Mouse (Mus musculus) neural tube, embryonic 11.5 days (tissue): ENCODE results near the gene Lin7c. TPM values are rescaled to one million over a fixed set of nuclear protein-coding genes. Genes with fewer than 3 reads are reported as not detected.
"Not testable (repeated sequence)": the region's sequence is repeated elsewhere in the genome, so short reads cannot be mapped to it uniquely, and the experiment has no call there.

ENCODE experiments used
- ATAC-seq: fragments of 200-750 bp; cut with Nextera tagmentation; 2 replicates; pipeline ENCODE4 v1.8.0; 2017; ENCODE audit warnings: moderate number of reproducible peaks, mild to moderate bottlenecking, moderate TSS enrichment, moderate library complexity; ENCODE audit not compliant: insufficient read depth, low FRiP score, low TSS enrichment
- DNase-seq: peaks from one replicate; pipeline ENCODE4 v3.0.0-alpha.2; 2015; ENCODE audit warnings: low spot score
- H3K27ac ChIP-seq: fragments of 300-500 bp; sonication (generic); 2 replicates; pipeline ENCODE4 v1.5.1; 2014; ENCODE audit warnings: low read depth, mild to moderate bottlenecking, low read length
- H3K27me3 ChIP-seq: fragments of 300-500 bp; sonication (generic); 2 replicates; pipeline ENCODE4 v1.6.1; 2014; ENCODE audit warnings: mild to moderate bottlenecking, low read length, mixed read lengths; ENCODE audit not compliant: control insufficient read depth, insufficient read depth
- H3K36me3 ChIP-seq: fragments of 300-500 bp; sonication (generic); 2 replicates; pipeline ENCODE4 v1.6.1; 2014; ENCODE audit warnings: mild to moderate bottlenecking, low read length, moderate library complexity, mixed read lengths; ENCODE audit not compliant: control insufficient read depth, insufficient read depth
- H3K4me1 ChIP-seq: fragments of 300-500 bp; sonication (generic); 2 replicates; pipeline ENCODE4 v1.6.1; 2014; ENCODE audit warnings: low read length, mixed read lengths; ENCODE audit not compliant: control insufficient read depth, insufficient read depth
- H3K4me2 ChIP-seq: fragments of 300-500 bp; sonication (generic); 2 replicates; pipeline ENCODE4 v1.6.1; 2014; ENCODE audit warnings: low read depth, mild to moderate bottlenecking, moderate library complexity
- H3K4me3 ChIP-seq: fragments of 300-500 bp; sonication (generic); 2 replicates; pipeline ENCODE4 v1.5.1; 2014; ENCODE audit warnings: low read depth, low read length
- H3K9ac ChIP-seq: fragments of 300-500 bp; sonication (generic); 2 replicates; pipeline ENCODE4 v1.6.1; 2014; ENCODE audit warnings: mild to moderate bottlenecking, low read length
- H3K9me3 ChIP-seq: fragments of 300-500 bp; sonication (generic); 2 replicates; pipeline ENCODE4 v1.6.1; 2016; ENCODE audit warnings: low read length; ENCODE audit not compliant: control insufficient read depth
- WGBS: fragments of 180-500 bp; shearing (Covaris S2); extraction: QIAGEN DNeasy Blood & Tissue Kit; methylation state at CpG from one replicate; pipeline ENCODE4 v1.1.7; 2014; 5-methylcytosine and 5-hydroxymethylcytosine counted together
- polyA plus RNA-seq: library from polyadenylated mRNA; unstranded; fragments of >200 nt; fragmentation: Nextera tagmentation; extraction: Ambion mirVana; gene quantifications from 2 replicates; pipeline ENCODE4 v1.2.1, GENCODE M21; 2014

Gene Lin7c
- 136 and 146 TPM in 2 replicates for polyA plus RNA-seq

GRCm38 (mm10) chr2:109890597-109890996 lies at the start of gene Lin7c:
TSS of gene Lin7c (plus strand) at chr2:109890853.
- Histone ChIP-seq H3K27me3 (no peaks in the 10 kb centered on the region), H3K27ac (peak within 1 kb of the TSS; percentile 89), H3K9ac (peak within 1 kb of the TSS; percentile 97), H3K4me2 (peak within 1 kb of the TSS; percentile 65), H3K36me3 (peaks cover 4% of the 10 kb centered on the region; the same call in 1 of the 2 replicates), H3K4me1 (peaks cover 8% of the 10 kb centered on the region; the same call in 1 of the 2 replicates), H3K4me3 (peak within 1 kb of the TSS; percentile 91), H3K9me3 (no peaks in the 10 kb centered on the region)
- under 1% methylated on average over 40 of the region's 42 CpGs for WGBS
- ATAC-seq (peak; percentile 100), DNase-seq (peak; percentile 93)

- ATAC-seq (no peak), DNase-seq (no peak)
- Histone ChIP-seq H3K4me3 (no peak overlapping the region), H3K36me3 (no peaks in the 10 kb centered on the region), H3K9ac (no peak overlapping the region), H3K9me3 (no peaks in the 10 kb centered on the region), H3K4me1 (no peaks in the 10 kb centered on the region), H3K4me2 (no peak overlapping the region), H3K27ac (no peak overlapping the region), H3K27me3 (no peaks in the 10 kb centered on the region)
- WGBS, result 75% methylated on average over 4 of the region's 4 CpGs
These were observed 44.3 kb upstream of the Lin7c start for GRCm38 (mm10) chr2:109846401-109846800.

- no peak overlapping the region for H3K4me3 ChIP-seq
- no peak overlapping the region for H3K27ac ChIP-seq
- DNase-seq (no peak), ATAC-seq (peak; percentile 37; the same call in 1 of the 2 replicates)
- H3K36me3 ChIP-seq, result no peaks in the 10 kb centered on the region
- H3K9me3 ChIP-seq, result no peaks in the 10 kb centered on the region
- WGBS, result 54% methylated on average over 4 of the region's 4 CpGs
- no peak overlapping the region for H3K4me2 ChIP-seq
- H3K9ac ChIP-seq, result no peak overlapping the region; the same call in 1 of the 2 replicates
- H3K27me3 ChIP-seq, result no peaks in the 10 kb centered on the region
- H3K4me1 ChIP-seq, result no peaks in the 10 kb centered on the region
These were observed 42.3 kb upstream of the Lin7c start for GRCm38 (mm10) chr2:109848305-109848704.

- Histone ChIP-seq H3K36me3 (no peaks in the 10 kb centered on the region), H3K4me3 (no peak overlapping the region), H3K9ac (no peak overlapping the region), H3K4me2 (no peak overlapping the region), H3K27ac (no peak overlapping the region), H3K4me1 (no peaks in the 10 kb centered on the region), H3K9me3 (no peaks in the 10 kb centered on the region), H3K27me3 (no peaks in the 10 kb centered on the region)
- DNase-seq (peak; percentile 39), ATAC-seq (peak; percentile 88)
- 25% methylated on average over 8 of the region's 8 CpGs for WGBS
These were observed 41.9 kb upstream of the Lin7c start for GRCm38 (mm10) chr2:109848715-109849114.

GRCm38 (mm10) chr2:109855601-109856000 lies 35.1 kb upstream of the Lin7c start:
- H3K9me3 ChIP-seq, result no peaks in the 10 kb centered on the region
- WGBS, result 86% methylated on average over 5 of the region's 5 CpGs
- no peak overlapping the region for H3K4me2 ChIP-seq
- no peaks in the 10 kb centered on the region for H3K27me3 ChIP-seq
- H3K9ac ChIP-seq, result no peak overlapping the region
- no peak overlapping the region for H3K4me3 ChIP-seq
- DNase-seq (no peak), ATAC-seq (no peak)
- H3K27ac ChIP-seq, result no peak overlapping the region
- H3K4me1 ChIP-seq, result no peaks in the 10 kb centered on the region
- no peaks in the 10 kb centered on the region for H3K36me3 ChIP-seq

GRCm38 (mm10) chr2:109859671-109860070 lies 31.0 kb upstream of the Lin7c start:
- H3K4me3 ChIP-seq, result no peak overlapping the region
- WGBS, result 80% methylated on average over 2 of the region's 2 CpGs

GRCm38 (mm10) chr2:109860832-109861231 lies 29.8 kb upstream of the Lin7c start:
- H3K36me3 ChIP-seq, result no peaks in the 10 kb centered on the region
- DNase-seq (no peak), ATAC-seq (no peak)
- H3K4me3 ChIP-seq, result no peak overlapping the region
- no peaks in the 10 kb centered on the region for H3K4me1 ChIP-seq
- H3K9ac ChIP-seq, result no peak overlapping the region
- H3K4me2 ChIP-seq, result no peak overlapping the region
- no peaks in the 10 kb centered on the region for H3K27me3 ChIP-seq
- H3K9me3 ChIP-seq, result no peaks in the 10 kb centered on the region
- 89% methylated on average over 3 of the region's 3 CpGs for WGBS
- no peak overlapping the region for H3K27ac ChIP-seq

More at GRCm38 (mm10) chr2:109859671-109860070, 31.0 kb upstream of the Lin7c start:
- no peak overlapping the region for H3K4me2 ChIP-seq
- ATAC-seq (no peak), DNase-seq (no peak)
- no peaks in the 10 kb centered on the region for H3K36me3 ChIP-seq
- H3K27ac ChIP-seq, result no peak overlapping the region
- no peak overlapping the region for H3K9ac ChIP-seq
- H3K9me3 ChIP-seq, result no peaks in the 10 kb centered on the region
- no peaks in the 10 kb centered on the region for H3K27me3 ChIP-seq
- no peaks in the 10 kb centered on the region for H3K4me1 ChIP-seq

- H3K9ac ChIP-seq, DNase-seq, H3K4me2 ChIP-seq, H3K36me3 ChIP-seq, H3K27ac ChIP-seq, H3K27me3 ChIP-seq, H3K4me1 ChIP-seq, H3K4me3 ChIP-seq, ATAC-seq, H3K9me3 ChIP-seq: not testable (repeated sequence)
- whole genome bisulfite sequencing, result 85% methylated on average over 4 of the region's 4 CpGs
These were observed 11.2 kb upstream of the Lin7c start for GRCm38 (mm10) chr2:109879429-109879828.

GRCm38 (mm10) chr2:109881111-109881510 lies 9.5 kb upstream of the Lin7c start:
- H3K4me2 ChIP-seq, result no peak overlapping the region
- no peak overlapping the region for H3K4me3 ChIP-seq
- ATAC-seq (no peak), DNase-seq (no peak)
- H3K9ac ChIP-seq, result no peak overlapping the region
- H3K4me1 ChIP-seq, result no peaks in the 10 kb centered on the region
- no peaks in the 10 kb centered on the region for H3K27me3 ChIP-seq
- H3K36me3 ChIP-seq, result no peaks in the 10 kb centered on the region
- no peak overlapping the region for H3K27ac ChIP-seq
- 53% methylated on average over 2 of the region's 2 CpGs for WGBS
- H3K9me3 ChIP-seq, result no peaks in the 10 kb centered on the region
